Mouse (Mus musculus): ENCODE results near the gene A430033K04Rik.
A peak's percentile ranks its signal among the peaks of the same experiment; 100 is the strongest.

The A430033K04Rik gene

DNA sequence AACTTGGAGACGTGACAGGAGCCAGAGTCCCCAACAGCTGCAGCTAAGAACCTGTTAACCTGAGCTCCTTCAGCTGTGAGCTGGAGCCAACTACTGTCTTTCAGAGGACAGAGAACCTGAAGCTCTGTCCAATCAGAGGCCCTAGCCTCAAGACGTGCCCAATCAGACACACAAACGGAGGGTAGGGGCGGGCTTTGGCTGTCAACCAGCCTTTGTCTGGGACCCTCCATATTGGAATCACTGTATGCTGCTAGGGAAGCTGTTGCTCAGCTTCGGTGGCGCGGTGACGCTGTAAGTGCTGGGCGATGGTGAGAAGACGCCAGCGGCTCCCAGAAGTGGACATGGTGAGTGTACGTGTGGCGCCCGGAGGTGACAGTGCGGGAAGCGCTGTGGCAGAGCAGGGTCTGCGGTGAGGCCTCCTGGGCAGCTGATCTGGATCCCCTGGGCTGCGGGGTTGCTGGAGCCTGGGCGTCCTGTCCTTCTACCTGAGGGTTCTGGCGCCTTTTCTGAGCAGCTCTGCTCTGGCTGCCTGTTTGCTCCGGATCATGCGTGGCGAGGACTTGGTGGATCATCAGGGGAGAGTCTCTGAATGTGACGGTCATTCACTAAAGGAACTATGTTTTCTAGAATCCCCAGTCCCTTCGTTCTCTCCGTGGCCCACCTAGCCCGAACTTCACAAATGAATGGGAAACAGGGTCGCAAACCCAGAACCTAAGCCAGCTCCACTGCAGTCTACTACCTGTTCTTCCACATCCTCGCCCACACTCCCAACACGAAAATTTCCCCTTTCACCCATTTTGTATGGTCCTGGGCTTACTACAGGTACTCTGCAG, at the start of gene A430033K04Rik:
Gene A430033K04Rik, plus strand, starts transcription at position 215 of the 833 bp plus-strand sequence.
- peak; percentile 98 for DNase-seq

DNA sequence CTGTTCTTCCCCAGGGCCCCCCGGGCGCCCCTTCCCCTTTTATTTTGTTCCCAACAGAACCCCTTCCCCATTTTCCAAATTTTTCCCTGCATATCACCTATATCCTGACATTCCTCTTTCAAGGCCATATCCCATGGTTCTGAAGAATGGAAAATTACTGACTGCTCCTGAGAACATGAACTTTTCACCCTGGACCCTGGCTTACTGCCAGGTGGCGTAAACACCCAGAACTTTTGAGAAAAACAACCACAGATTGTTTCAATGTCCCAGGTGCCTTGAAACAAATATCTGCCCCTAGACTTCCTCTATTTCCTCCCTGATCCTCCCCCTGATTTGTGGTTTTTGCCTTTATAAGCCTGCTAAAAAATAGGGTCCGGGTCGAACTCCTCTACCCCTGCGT, 35.3 kb upstream of the A430033K04Rik start:
- peak; percentile 75 for DNase-seq

DNA sequence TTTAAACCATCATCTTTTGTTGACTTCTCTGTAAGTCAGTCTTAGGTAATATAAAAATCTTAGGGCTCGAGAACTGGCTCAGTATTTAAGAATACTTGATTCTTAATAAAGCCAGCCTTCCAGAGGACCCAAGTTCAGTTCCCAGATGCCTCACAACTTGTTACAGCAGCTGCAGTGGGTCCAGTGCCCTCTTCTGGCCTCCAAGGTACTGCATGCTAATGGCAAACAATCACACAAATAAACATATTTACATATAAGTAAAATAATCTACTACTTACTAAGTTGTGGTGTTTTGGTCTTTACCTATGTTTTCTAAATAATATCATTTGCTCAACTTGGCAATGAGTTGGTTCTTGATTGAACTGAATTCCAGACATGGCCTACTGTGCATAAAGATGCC, 4.3 kb upstream of the A430033K04Rik start:
- no peak for DNase-seq

DNA sequence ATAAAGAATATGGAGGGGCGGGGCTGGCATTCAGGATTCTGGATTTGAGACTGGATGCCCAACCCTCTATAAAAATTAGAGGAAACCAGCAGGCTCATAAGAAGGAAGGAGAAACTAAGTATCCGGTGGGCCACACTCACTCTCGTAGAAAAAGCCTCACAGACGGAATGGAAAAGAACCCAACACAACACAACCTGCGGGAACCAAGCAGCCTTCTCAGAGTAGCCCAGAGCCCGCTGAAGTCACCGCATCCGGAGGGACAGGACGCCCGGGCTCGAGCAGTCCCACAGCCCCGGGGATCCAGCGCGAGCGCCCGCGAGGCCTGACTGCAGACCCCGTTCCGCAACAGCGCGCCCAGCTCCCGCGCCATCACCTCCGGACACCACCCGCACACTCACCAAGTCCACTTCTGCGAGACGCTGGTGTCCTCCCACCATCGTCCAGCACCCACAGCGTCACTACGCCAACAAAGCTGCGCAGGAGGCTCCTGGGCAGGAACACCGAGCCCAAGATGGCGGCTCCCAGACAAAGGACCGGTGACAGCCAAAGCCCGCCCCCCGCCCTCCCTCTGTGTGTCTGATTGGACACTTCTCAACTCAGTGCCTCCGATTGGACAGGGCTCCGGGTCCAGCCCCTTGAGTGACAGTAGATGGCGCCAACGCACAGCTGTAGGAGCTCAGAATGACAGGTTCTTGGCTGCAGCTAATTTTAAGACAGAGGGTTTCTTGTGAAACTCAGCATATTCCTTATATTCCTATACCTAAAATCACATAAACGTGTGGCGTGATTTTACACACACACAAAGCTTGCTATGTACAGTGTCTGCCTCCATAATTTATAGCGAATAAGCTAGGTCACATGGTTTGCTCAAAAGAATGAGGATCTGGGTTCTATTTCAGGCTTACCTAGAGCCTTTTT, 3.2 kb upstream of the A430033K04Rik start, which contains the start of gene Zfp68:
Gene Zfp68, minus strand, starts transcription at position 551 of the 918 bp plus-strand sequence.
- peak; percentile 98 for DNase-seq

DNA sequence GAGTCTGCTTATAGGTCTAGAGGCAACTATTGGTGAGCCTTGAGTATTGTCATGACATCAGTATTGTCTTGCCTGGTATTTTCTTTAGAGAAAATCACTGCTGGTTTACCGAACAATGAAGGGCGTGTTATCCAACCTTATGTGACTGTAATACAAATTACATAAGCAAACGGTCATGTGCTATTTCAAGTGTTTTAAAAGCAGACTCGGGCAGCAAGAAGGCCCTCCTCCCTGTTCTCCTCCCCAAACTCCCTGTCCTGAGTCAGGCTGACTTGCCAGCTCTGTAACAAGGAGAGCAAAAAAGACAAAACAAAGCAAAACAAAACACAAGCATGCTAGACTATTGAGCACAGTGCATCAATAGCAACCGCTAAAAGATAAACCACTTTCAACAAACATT, 1.8 kb upstream of the A430033K04Rik start:
- DNase-seq = no peak

DNA sequence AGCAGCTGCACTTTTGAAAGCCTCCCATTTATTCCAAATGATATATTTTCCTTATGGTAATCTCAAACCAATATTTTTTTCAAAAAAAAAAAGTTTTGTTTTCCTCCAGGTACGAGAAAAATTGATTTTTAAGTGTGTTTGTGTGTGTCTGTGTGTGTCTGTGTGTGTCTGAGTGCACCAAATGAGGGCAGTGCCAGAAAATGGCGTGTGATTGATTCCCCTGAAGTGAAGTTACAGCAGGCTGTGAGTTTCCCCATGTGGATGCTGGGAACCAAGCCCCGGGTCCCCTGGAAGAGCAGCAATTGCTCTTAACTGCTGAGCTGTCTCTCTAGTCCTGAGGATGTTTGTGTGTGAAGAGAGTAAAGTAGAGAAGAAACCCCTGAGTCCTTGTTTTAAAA, 818 bp downstream of the A430033K04Rik start:
- no peak for DNase-seq

DNA sequence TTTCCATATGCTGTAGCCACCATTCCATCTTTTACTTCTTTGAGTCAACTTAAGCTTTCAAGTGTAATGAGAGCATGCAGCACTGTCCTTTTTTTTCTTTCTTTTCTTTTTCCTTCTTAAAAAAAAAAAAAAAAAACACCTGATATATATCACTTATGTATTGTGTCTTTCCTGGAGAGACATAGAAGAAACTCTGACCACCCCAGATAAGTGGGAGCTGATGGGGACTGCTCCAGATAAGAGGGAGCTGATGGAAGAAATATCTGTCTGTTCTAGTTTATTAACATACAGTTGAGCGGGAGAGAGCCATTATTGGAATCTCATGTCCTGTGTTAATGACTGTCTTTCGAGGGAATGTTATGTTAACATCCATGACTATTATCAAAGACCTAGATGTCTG, 13.8 kb downstream of the A430033K04Rik start:
- no peak for DNase-seq

DNA sequence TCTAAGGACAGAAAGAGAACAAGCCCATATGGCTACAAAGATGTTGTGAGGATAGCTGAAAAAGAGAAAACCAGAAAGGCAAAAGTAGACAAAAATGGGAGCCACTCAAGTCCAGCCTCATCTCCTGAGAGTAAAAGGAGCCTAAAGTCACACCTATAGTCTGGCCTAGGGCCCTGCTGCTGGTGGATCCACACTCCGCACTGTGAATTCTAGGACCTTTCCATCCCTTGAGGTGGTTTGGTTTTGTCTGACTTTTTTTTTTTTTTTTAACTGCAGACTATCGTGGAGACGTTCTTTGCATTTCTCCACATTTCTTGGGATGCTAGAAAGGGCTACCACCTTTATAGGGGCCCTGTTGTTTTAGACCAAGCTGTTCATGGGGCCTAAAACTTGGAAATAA, 18.4 kb downstream of the A430033K04Rik start:
- no peak for DNase-seq

DNA sequence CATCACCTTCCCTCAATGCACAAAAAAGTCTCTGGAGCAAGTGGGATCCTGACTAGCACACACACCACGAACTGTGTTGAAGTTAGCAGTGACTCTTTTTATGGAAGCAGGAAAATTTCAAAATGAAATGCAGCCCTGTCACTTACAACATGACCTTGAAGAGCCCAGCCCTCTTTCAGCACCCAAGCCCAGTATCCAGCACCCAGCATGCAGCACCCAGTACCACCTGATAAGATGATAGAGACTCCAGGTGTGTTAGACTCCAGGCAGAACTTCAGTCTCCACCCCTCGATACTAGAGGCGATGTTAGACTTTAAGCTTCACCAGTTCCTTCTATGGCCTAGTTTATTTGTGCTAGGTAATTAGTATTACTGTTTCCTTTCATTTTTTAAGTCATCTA, 19.1 kb downstream of the A430033K04Rik start:
- DNase-seq = no peak

DNA sequence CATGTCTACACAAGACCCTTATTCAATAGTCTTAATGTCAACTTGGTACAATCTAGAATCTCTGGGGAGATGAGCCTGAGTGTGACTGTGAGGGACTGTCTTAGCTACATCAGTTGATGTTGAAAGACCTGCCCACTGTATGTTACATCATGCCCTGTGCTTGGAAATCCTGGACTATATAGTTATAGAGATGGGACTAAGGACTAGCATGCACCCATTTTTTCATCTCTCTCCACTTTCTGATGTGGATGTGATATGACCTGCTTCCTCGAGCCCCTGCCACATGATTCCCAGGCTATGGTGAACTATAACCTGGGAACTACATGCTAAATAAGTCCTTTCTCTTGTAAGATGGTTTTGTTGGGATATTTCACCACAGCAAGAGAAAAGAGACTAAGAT, 30.3 kb downstream of the A430033K04Rik start:
- DNase-seq = no peak

DNA sequence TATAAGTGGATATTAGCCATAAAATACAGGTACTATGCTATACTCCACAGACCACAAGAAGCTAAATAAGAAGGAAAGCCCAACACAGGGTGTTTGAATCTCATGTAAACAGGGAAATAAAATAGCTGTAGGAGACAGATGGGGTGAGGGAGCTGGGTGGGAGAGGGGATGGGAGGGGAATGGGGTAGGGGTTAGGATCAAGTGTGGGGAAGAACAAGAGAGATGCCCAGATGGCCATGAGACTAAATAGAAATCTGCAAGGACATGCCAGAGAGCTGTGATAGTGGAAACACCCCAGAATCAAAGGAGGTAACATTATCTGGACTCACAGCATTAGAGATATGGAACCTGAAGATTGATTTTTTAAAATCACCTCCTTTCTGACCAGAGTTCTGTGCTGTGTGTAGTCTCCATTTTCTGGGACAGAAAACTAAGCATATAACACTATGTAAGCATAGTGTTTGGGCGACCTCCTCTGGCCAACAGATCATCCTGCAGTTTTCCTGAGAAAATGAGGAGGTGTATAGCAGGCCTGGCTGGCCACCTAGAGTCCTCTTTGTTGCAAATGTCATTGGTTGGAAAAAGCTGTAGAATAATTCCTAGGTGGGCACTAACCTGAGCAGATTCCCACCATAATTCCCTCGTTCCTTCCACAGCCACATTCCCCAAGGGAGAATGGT, 34.0 kb downstream of the A430033K04Rik start:
- DNase-seq = peak; percentile 42

DNA sequence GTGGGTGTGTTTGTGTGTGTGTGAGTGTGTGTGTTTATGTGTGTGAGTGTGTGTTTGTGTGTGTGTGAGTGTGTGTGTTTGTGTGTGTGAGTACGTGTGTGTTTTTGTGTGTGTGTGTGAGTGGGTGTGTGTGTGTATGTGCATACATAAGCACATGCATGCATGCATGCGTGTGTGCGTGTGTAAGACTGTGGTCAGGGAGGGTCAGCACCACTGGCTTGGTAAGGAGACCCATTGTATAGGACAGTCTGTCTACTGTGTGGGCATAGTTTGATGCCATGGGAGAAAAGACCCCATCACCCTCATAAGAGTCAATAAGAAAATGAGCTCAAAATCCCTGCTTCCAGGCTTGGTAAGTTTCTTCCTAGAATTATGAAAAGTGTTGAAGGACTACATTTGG, 34.7 kb downstream of the A430033K04Rik start:
- peak; percentile 5 for DNase-seq

DNA sequence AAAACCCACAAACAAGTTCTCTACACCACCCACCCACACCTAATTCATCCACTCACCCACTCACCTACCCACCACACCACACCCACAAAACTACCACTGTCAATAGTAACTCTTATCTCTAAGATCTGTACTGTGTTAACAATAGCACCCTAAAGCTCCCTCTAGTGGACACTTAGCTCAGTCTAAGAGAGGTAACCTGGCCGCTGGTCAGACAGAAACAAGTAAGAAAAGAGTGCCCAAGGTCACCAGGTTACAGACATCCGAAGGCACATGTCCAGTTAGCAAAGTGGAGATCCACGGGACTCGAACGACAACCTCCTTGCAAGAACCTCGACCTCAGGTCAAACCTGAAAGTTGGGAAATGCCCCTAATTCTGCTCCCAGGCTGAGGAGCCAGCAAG, 35.2 kb downstream of the A430033K04Rik start:
- peak; percentile 75 for DNase-seq

DNA sequence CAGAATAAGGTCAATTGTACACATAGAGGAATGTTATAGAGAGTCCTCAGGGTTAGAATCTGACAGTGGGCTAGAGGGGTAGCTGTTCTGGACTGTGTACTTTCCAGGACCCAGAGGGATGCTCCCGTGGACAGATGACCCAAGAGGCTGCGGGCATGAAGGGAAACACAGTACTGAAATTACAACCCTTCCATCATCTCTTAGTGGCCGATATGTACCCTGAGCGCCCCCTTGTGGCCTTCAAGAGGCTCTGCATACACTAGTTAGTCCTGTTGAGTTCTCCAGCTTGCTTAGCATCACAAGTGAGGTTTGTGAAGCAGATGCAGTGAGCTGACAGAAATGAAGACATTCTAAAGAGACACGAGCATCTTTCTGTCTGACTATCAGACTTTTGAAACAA, 36.3 kb downstream of the A430033K04Rik start:
- peak; percentile 20 for DNase-seq

DNA sequence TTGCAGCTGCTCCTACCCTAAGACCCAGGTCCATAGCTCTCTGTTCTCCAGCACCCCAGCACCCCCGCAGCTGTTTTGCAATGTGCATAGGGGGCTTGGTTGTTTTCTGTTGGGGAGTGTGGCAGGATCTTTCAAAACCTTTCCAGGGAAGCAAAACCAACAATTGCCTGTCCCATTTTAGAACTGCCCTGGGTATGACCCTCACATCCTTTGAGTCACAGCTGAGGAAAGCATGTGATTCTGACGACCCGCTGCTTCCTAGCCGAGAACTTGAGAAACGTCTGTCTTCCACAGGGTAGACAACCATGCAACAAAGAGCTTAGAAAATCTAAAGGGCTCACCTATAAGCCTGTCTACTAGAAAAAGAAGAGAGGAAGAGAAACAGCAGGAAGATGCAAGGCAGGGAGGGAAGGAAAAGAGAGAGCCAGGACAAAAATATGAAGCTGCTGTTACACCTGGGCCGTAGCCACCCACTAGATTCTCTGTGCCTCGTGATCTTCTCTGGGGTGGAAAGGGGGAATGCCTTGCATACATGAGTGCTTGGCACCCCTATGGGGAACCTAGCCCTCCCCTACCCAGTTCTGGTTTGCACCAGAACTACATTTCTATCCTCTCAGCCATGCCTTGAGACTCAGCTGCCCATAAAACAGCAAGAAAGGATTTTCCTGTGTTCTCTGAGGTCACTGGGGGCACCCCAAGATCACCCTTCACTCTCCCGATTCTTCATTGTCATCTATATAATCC, 60.5 kb downstream of the A430033K04Rik start:
- DNase-seq = peak; percentile 22

DNA sequence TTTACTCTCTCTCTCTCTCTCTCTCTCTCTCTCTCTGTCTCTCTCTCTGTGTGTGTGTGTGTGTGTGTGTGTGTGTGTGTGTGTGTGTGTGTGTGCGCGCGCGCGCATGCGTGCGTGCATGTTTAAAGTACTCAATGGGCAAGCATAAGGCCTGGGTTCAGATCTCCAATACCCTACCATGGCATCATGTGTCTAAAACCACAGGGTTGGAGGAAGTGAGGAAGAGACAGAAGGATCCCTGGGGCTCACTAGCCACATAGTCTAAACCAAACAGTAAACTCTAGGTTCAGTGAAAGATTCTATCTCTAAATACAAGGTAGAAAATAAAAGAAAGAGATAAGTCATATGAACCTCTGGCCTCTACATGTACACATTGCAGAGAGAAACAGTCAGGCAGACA, 61.2 kb downstream of the A430033K04Rik start:
- no peak for DNase-seq

DNA sequence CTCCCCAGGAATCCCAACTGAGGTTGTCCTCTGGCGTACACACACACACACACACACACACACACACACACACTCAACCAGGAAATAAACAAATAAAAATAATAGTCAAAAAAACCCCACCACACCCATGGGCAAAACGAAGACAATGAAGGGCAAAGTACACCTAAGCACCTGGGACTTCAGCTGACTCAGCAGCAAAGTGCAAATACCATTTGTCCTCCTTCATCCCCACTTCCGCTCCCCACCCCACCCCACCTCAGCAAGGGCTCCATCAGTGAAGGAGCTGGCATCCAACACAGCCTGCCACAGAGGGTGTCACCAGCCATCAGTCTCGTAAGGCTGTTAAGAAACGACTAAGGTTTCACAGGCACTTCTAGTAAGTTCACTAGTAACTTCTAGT, 64.8 kb downstream of the A430033K04Rik start:
- DNase-seq = no peak

DNA sequence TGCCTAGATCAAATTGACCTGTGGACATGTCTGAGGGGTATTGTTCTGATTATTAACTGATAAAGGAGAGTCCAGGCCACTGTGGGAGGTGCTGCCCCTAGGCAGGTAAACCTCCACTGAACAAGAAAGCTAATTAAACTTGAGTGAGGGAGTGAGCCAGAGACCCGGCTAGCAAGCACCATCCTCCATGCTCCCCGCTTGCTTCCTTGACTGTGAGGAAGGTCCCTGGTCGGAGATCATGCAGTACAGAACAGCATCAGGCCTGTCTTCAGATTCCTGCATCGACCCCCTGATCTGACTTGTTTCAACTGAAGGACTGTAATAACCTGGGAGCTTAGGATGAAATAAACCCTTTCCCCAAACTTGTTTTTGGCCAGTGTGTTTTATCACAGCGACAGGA, 66.6 kb downstream of the A430033K04Rik start:
- no peak for DNase-seq

DNA sequence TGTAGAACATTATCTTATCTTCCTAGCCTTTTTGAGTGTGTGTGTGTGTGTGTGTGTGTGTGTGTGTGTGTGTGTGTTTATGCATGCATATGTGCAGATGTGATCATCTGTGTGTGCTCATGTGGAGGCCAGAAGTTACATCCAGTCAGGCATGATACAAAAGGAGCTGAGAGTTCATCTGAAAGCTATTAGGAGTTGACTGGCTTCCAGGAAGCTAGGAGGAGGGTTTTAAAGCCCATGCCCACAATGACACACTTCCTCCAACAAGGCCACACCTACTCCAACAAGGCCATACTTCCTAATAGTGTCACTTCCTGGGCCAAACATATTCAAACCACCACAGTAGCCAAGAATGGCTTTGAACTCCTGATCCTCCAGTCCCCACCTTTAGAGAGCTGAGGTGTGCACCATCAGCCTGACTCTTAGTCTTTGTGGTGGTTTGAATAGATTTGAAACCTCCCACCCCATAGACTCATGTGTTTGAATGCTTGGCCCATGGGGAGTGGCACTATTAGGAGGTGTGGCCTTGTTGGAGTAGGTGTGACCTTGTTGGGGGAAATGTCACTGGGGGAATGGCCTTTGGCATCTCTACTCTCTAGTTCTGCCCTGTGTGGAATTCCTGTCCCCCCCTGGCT, 70.4 kb downstream of the A430033K04Rik start:
- no peak for DNase-seq

DNA sequence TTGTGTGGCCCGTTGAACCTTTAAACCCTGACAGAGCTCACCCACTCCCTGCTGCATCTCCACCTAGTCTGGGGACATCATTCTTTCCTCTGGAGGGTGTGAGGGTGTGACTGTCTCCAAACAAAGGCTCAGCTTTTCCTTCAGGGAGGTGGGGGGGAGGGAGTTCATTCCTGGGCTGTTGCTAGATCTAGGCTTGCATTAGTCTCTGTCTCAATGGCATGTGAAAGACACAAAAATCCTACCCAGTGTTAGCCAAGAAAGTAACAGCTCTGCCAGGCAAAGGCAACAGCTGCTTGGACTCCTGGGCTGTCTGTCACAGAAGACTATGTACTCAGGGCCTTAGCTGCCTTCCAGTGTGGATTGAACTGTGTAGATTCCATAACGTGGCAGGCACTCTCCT, 71.4 kb downstream of the A430033K04Rik start:
- no peak for DNase-seq

DNA sequence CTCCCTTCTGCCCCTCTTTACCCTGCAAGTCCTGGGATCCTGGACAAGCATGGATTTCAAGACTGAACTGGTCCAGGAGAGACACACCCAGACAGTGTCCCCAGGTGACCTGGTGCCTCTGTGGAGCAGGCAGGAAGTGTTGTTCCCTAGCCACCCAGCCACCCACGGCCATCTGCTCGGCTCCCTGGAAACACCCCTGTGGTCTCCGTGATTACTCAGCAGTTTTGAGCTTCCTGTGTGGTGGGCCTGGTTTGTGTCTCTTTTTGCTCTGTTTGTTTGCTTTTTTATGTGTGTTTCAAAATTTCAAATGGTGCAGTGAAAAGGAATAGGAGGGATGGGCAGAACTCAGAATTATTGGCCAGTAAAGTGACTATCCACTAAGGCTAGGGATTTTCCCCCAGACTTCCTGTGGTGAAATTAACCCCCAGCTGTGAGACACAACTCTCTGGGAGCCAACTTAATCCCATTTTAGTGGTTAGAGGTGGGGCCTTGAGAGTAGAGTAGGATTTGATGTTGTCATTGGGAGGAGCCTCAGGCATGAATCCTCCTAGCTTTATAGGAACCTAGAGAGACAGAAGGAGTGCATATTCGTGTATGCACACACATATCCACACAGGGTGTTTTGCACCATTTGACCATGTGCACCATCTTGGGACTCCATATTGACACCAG, 72.0 kb downstream of the A430033K04Rik start:
- no peak for DNase-seq

Measured in kidney, adult 9 months (tissue).